Mouse (Mus musculus): ENCODE results near the gene Cwf19l2.
"Not testable (repeated sequence)": the region's sequence is repeated elsewhere in the genome, so short reads cannot be mapped to it uniquely, and the experiment has no call there.

Cwf19l2 gene

GRCm38 (mm10) chr9:3403251-3404208, at the start of gene Cwf19l2:
TSS of gene Cwf19l2 (plus strand) at chr9:3403592.
- in situ Hi-C loops (cut with MboI; ENCODE audit: low sequenced_read_pairs) = no loop called here

- in situ Hi-C loops (cut with MboI; ENCODE audit: low sequenced_read_pairs) = not testable (repeated sequence)
Measured at GRCm38 (mm10) chr9:3376323-3376722, 27.1 kb upstream of the Cwf19l2 start.

- in situ Hi-C loops (cut with MboI; ENCODE audit: low sequenced_read_pairs) = no loop called here
Measured at GRCm38 (mm10) chr9:3404372-3404771, 980 bp downstream of the Cwf19l2 start.

- in situ Hi-C loops (cut with MboI; ENCODE audit: low sequenced_read_pairs) = not testable (repeated sequence)
Measured at GRCm38 (mm10) chr9:3439555-3440300, 36.3 kb downstream of the Cwf19l2 start.

- in situ Hi-C loops (cut with MboI; ENCODE audit: low sequenced_read_pairs) = no loop called here
Measured at GRCm38 (mm10) chr9:3471897-3472296, 68.5 kb downstream of the Cwf19l2 start.

- in situ Hi-C loops (cut with MboI; ENCODE audit: low sequenced_read_pairs) = no loop called here
Measured at GRCm38 (mm10) chr9:3518645-3519044, 115.3 kb downstream of the Cwf19l2 start.

GRCm38 (mm10) chr9:3519178-3519577, 115.8 kb downstream of the Cwf19l2 start:
- in situ Hi-C loops (cut with MboI; ENCODE audit: low sequenced_read_pairs) = no loop called here

GRCm38 (mm10) chr9:3521031-3521430, 117.6 kb downstream of the Cwf19l2 start:
- in situ Hi-C loops (cut with MboI; ENCODE audit: low sequenced_read_pairs) = no loop called here
